ENCODE assay signal across 8 mouse cellular contexts in genomic region chr8:61875290-61875689, GRCm38 (mm10). TPM values are rescaled to one million over a fixed set of nuclear protein-coding genes. Genes with fewer than 3 reads are reported as not detected.
DNase-seq lines count a peak whose midpoint lies in the region; TF ChIP-seq lines count a peak whose summit lies in the region.

No protein-coding gene starts in this region.

- peak; percentile 76 for TF ChIP-seq CTCF in gastrocnemius, adult 2 months (IDR thresholded peaks at IDR 0.05)

- DNase-seq in gastrocnemius, adult 2 months = no peak
- no peak for DNase-seq in gastrocnemius, postnatal 25 days
- peak; percentile 9 to 25 for DNase-seq in B cell, adult 2 months
- DNase-seq in adrenal gland, adult 2 months = peak; percentile 61
- DNase-seq in forelimb bud, embryonic 11.5 days (ENCODE audit: low read depth, low spot score) = peak; percentile 80
- peak; percentile 71 for DNase-seq in large intestine, adult 2 months (ENCODE audit: low read depth, low spot score)
- DNase-seq in lung, postnatal 25 days (ENCODE audit: low spot score) = peak; percentile 68
- DNase-seq in splenic B cell, adult 2 months (ENCODE audit: low read depth, low spot score) = peak; percentile 22

- no peak overlapping the region for H3K27ac ChIP-seq in gastrocnemius, adult 2 months

- H3K36me3 ChIP-seq in splenic B cell, adult 2 months (ENCODE audit: control insufficient read depth, insufficient read depth, low read length, poor library complexity, severe bottlenecking) = no peaks in the 10 kb centered on the region

- no peaks in the 10 kb centered on the region for H3K27me3 ChIP-seq in splenic B cell, adult 2 months (ENCODE audit: control insufficient read depth, insufficient read depth, low read length, poor library complexity, severe bottlenecking)

- no peak overlapping the region for H3K4me3 ChIP-seq in gastrocnemius, adult 2 months

- intact Hi-C loops in gastrocnemius, adult 2 months (cut with DNase I) = no loop called here

- WGBS in large intestine, adult 2 months = 3% methylated on average over 5 of the region's 5 CpGs

RNA-seq across cellular contexts. Expression of gene Palld, which starts 27.2 kb away (rescaled TPM):
- total RNA-seq in gastrocnemius, adult 2 months (2021) = 10 to 100 TPM; 66.8 to 71.5 TPM
- total RNA-seq in gastrocnemius, postnatal 25 days (2021) = 100 to 1,000 TPM in 1 of 2 experiments, 10 to 100 TPM in 1; 90.9 to 120 TPM
- 10 to 100 TPM; 30.5 to 40.6 TPM for total RNA-seq in adrenal gland, adult 2 months (2021)
- 35.8 and 42.9 TPM in 2 replicates for polyA plus RNA-seq in adrenal gland, adult 2 months (2012; rRNA removed)
- 26.5 and 32.8 TPM in 2 replicates for polyA plus RNA-seq in large intestine, adult 2 months (2012; rRNA removed)

RNA-seq across cellular contexts. Expression of gene Ddx60, which starts 52.6 kb away (rescaled TPM):
- total RNA-seq in gastrocnemius, adult 2 months (2021) = under 1 TPM; 0.50 to 0.87 TPM
- total RNA-seq in gastrocnemius, postnatal 25 days (2021) = under 1 TPM; 0.28 to 0.96 TPM
- 1 to 10 TPM; 3.1 to 3.8 TPM for total RNA-seq in adrenal gland, adult 2 months (2021)
- polyA plus RNA-seq in adrenal gland, adult 2 months (2012; rRNA removed) = 0.41 and 1.0 TPM in 2 replicates
- polyA plus RNA-seq in large intestine, adult 2 months (2012; rRNA removed) = 0.99 and 4.5 TPM in 2 replicates

Comparison
In these comparisons a context has a peak if more than half of its experiments do, and no peak if none do; other contexts are left out.
1. DNase-seq: peak in B cell, adult 2 months (2 of 2), adrenal gland, adult 2 months (single experiment), forelimb bud, embryonic 11.5 days (single experiment), large intestine, adult 2 months (single experiment), lung, postnatal 25 days (single experiment) and splenic B cell, adult 2 months (single experiment); none in gastrocnemius, adult 2 months (single experiment) and gastrocnemius, postnatal 25 days (single experiment).